Mouse (Mus musculus) lung, adult 18-20 months (tissue): ENCODE data around the gene Tmem210.
"Not testable (repeated sequence)": the region's sequence is repeated elsewhere in the genome, so short reads cannot be mapped to it uniquely, and the experiment has no call there.

Experiments
- DNase-seq, 2 experiments: peaks; one replicate each; pipeline ENCODE4 v3.0.0; 2022; ENCODE audit warnings: mixed read lengths in 2 of 2

Gene Tmem210

DNA sequence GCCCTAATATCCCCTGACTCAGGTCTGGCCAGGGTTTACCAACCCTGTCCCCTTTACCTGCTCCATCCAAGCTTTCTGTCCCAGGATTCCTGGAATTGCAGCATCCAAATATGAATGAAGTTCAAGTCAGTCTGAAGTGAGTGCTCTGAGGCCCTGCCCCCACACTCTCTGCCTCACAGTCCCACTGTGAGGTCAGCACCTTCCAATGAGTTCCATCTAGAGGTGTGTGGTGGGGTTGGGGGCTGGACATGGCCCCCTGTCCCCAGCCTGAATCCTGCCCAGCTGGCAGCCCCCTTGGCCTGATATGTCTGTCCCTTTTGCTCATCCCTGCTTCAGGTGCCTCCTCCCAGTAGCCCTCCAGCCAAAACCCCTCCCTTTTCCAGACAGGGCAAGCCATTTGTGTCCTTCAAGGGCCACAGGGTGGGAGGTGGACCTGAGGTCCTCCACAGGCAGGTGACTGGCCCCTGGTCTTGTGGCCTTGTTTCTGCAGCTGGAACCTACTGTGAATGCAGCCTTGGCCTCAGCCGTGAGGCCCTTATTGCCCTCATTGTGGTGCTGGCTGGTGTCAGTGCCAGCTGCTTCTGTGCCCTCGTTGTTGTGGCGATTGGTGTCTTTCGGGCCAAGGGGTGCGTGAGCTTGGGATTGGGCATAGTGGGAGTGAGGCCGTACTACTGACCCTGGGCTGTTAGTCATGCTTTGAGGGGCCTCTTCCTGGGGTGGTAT is at the start of gene Tmem210:
Gene Tmem210, plus strand, starts transcription at position 219 of the 723 bp plus-strand sequence.
- DNase-seq = no peak

GRCm38 (mm10) chr2:25239766-25240165 is 48.2 kb upstream of the Tmem210 start:
- DNase-seq = no peak

GRCm38 (mm10) chr2:25240310-25240709 is 47.6 kb upstream of the Tmem210 start:
- DNase-seq = no peak

DNA sequence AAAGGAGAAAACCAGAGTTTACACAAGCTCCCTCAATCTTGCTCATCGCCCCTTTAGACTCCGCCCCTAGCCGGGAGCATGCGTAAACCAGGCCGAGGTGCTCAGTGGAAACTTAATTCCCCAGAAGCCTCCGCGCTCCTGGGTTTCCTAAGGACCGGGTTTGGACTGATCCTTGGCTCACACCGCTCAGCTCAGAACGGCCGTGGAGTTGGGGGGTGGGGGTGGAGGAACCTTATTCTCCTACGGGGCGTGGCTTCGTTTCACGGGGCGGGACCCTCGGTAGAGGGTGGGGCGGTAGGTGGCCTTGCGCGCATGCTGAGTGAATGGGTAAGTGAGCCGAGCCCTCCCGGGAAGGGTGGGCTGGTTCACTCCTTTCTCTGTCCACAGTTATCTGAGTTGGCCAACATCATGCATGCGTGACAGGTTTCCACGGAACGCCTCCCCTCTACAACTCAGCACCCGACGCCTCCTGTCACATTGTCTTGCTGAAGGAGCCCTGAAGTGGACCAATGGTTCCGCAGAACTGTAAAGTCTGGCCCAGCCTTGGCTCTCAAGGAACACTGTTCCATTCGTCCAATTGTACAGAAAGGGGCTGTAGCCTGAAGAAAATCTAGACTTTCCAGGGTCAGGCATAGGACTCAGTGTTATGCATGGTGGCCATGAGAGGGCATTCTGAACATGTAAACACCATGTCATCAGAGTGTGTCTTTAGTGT is 47.1 kb upstream of the Tmem210 start:
- peak; percentile 82 to 88 for DNase-seq

DNA sequence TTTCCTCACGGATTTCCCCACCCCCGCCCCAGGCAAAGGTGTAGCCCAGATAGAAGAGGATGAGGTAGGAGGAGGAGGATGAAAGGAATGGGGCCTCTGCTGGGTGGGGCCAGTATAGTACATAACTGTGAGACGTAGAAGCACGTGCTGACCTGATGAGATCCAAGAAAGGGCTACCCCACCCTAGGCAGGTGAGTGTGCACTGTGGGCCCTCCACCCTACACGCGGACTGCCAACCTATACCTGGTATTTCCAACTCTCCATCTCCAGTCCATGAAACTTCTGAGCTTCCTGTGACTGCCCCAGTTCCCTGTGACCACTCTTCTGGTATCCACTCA is 46.5 kb upstream of the Tmem210 start:
- no peak for DNase-seq

DNA sequence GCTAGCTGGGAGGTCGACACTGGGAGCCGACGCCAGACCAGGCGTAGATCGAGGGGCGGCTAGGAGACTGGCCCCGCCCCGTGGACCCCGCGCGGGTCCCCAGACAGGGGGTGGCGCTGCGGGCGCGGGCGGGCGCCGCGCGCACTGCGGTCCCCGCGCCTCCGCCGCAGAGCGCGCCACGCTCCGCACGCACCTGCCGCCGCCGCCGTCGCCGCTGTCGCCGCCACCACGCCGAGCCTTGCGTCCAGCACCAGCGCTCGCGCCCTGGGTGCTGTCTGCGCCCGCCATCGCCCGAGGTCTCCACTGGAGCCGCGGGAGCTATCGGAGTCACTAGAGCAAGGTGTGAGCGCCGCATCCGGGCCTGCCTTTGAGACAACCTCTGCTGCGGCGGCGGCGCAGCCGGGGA is 45.8 kb upstream of the Tmem210 start, which contains the start of the genes Rnf208 and Cysrt1:
Gene Rnf208, plus strand, starts transcription at position 155 of the 406 bp plus-strand sequence.
Gene Cysrt1, minus strand, starts transcription at position 352 of the 406 bp plus-strand sequence.
- no peak for DNase-seq

- DNase-seq = no peak
These were observed 44.6 kb upstream of the Tmem210 start for GRCm38 (mm10) chr2:25243342-25243741.

DNA sequence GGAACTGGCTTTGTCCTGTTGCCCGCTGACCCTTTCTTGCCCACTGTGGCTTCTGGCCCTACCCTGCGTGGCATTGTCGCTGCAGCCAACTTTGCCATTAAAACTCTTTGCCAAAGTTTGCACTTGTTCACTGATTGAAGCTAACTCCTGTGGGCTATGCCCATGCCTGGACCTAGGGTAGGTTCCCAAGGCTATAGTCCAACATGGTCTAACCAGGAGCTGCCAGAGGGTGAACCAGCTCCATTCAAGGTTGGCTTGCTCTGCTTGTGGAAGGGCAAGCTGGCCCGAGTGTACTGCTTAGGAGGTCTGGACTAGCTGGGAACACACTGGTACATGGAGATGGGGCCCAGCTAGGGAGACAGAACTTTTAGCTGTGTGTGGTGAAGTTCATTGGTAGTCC is 43.8 kb upstream of the Tmem210 start:
- DNase-seq = no peak

GRCm38 (mm10) chr2:25246183-25247072 is 41.5 kb upstream of the Tmem210 start, which contains the start of gene AL732309.1:
Gene AL732309.1, minus strand, starts transcription at chr2:25246863.
- DNase-seq = peak; percentile 42 to 69

DNA sequence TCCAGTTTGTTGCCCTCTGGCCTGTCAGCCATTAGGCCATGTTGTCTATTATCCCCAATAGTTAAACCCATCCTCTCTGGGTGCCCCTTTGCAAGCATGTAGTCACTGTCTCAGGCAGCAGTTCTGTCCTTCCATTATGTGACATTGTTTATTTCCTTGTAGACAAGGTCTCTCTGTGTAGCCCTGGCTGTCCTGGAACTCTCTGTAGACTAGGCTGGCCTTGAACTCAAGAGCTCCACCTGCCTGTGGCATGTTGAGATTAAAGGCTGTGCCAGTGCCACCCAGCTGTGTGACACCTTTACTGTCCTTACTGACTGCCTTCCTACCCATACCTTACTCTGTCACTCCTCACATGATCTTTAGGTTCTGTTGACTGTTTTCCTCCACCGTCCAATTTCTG is 35.6 kb upstream of the Tmem210 start:
- DNase-seq = peak in 1 of 2 experiments; percentile 27

GRCm38 (mm10) chr2:25255284-25255779 is 32.6 kb upstream of the Tmem210 start, which contains the start of gene Tmem203:
Gene Tmem203, plus strand, starts transcription at chr2:25255439.
- DNase-seq = peak; percentile 84 to 88

GRCm38 (mm10) chr2:25256443-25257109 is 31.4 kb upstream of the Tmem210 start:
- peak; percentile 37 to 47 for DNase-seq

GRCm38 (mm10) chr2:25257250-25257649 is 30.7 kb upstream of the Tmem210 start:
- not testable (repeated sequence) for DNase-seq

- DNase-seq = no peak
These were observed 29.1 kb upstream of the Tmem210 start for GRCm38 (mm10) chr2:25258887-25259286.

DNA sequence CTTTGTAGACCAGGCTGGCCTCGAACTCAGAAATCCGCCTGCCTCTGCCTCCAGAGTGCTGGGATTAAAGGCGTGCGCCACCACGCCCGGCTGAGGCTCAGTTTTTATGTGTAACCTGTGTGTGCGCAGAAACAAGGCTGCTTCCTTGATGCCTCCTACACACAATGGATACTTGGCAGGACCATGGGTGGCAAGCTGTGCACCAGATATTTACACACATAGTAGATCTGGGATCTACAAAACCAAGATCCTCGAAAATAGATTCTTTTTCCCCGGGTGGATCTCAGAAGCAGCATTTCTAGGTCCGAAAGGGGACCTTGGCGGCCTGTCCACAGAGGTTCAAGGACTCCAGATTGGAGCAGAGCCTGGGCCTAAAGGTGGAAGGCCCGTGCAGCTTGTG is 26.1 kb upstream of the Tmem210 start:
- no peak for DNase-seq

- peak; percentile 96 to 98 for DNase-seq
These were observed 25.6 kb upstream of the Tmem210 start, which contains the start of gene Tprn for GRCm38 (mm10) chr2:25262291-25262767. Gene Tprn, plus strand, starts transcription at chr2:25262618.

- DNase-seq = peak in 1 of 2 experiments; percentile 33
These were observed 24.9 kb upstream of the Tmem210 start for GRCm38 (mm10) chr2:25262795-25263622.

DNA sequence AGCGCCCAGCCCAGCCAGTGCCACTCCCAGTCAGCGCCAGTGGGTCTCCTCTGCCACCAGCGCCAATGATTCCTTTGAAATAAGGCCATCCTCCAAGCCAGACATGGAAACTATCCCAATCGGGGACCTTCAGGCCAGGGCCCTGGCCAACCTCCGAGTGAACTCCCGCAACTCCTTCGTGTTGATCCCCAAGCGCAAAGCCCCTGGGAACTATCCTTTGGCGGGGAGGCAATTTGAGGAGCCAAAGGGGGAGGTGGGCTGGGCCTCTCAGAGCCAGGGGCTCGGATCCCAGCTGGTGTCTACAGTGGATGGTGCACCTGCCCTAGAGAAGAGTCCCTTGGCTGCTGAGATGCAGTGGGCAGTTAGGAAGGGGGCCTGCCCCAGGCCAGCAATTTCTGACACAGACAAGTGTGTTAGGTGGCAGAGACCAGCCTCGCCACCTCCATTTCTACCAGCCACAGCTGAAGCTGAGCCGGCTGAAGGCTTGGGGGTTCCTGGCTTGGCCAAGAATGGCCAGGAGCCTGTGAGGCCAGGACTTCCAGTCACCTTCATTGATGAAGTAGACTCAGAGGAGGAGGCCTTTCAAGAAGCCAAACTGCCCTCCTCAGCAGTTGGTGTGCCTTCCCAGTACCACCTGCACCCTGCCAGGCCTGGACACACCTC is 24.2 kb upstream of the Tmem210 start:
- DNase-seq = no peak

- no peak for DNase-seq
These were observed 23.7 kb upstream of the Tmem210 start for GRCm38 (mm10) chr2:25264286-25264660.

DNA sequence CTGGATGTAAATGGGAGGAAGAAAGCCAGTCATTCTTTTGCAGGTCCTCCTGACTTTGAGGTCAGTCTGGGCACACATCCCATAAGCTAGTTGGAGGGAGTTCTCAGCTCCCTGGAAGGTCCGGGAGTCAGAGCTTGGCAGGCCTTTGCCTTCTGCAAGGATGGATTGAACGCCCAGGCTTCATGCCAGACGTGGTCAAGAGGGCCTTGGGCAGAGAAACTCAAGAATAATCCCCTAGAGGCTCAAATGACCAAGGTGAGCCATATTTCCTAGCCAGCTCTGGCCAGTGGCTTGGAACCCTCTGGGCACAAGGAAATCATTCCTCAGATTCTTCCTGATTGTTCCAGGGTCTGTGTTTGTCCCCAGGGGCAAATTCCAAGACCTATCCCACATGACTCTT is 23.1 kb upstream of the Tmem210 start:
- DNase-seq = no peak
